Mouse (Mus musculus): ENCODE results near the gene Crybg3.
A peak's percentile ranks its signal among the peaks of the same experiment; 100 is the strongest.

Crybg3 gene

DNA sequence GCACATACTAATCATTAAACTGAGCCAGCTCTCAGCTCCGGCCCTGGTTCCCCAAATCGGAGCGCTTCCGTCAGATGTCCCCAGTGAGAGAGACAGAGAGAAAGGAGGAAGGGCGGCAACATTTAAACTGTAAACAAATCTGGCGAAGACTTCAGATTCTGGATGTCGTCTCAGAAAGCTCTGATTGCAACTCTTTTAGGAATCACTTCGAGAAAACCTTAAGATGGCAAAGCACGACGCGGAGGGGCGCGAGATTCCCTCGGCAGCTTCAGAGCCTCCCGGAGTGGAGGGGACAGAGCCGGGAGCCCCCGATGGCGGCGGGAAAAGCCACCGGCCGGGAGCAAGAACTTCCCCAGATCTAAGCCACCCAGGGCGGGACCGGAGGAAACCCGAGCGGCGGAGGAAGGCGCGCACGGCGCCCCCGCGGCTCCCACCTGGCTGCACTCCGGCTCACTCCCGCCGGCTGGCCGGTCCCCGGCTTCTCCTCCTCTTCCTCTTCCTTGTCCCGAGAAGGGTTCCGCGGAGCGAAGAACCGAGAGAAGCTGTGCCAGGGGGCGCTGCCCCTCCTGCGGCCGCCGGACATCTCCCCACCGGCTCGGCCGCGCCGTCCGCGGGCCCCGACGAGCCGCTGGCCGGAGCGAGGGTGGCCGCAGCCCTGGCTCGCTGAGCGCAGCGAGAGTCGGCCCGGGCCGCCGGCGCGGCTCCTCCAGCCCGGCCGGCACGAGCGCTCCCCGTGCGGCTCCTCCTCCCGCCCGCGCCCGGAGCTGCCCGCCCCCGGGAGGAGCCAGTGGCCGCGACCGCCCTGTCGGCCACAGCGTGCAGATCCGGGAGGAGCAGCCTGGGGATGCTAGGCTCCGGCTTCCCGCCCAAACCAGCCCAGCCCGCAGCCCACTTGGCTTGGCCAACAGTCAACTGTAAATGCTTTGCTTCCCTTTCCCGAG is at the start of gene Crybg3:
Gene Crybg3, minus strand, starts transcription at position 669 of the 941 bp plus-strand sequence.
- peak; percentile 85 for DNase-seq (ENCODE audit: low read depth)

DNA sequence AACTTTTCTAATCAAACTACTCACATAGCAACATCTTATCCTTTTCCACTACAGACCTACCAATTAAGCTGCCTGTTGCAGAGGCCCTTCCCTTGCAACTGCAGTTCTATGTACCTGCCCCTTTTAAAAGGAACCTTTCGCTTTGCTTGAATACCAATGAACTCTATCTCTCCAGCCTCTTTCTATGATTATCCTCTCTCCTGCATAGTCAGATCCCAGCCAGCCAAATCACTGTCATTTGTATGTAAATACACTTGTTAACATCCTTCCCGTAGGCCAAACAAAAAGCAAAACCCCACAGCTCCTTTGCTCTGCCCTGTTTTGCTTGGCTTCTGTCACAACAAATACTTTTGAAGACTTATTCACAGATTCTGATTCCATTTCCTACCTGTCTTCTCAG is 43.0 kb upstream of the Crybg3 start:
- no peak for DNase-seq (ENCODE audit: low read depth)

DNA sequence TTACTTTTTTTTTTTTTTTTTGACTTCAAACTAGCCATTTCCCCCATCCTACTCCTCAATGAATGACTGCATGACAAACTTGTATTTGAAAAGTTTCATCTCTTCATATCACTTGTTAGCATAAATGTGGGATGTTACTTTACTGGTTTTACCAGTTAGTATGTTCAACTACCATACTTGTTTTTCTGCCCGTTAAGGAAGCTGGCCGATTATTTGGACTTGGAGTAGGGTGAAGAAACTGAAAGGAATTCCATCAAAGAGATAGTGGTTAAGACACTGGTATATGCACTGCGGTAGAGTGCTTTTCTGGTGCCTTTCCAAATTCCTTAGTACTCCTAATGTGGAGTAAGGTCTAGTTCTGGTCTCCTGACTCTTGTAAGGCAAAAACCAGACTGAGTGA is 39.2 kb upstream of the Crybg3 start:
- peak; percentile 12 for DNase-seq (ENCODE audit: low read depth)

- DNase-seq (ENCODE audit: low read depth), result peak; percentile 95
Measured at GRCm38 (mm10) chr16:59639102-59639691, 38.4 kb upstream of the Crybg3 start, which contains the start of gene Arl6. Gene Arl6, minus strand, starts transcription at chr16:59639391.

DNA sequence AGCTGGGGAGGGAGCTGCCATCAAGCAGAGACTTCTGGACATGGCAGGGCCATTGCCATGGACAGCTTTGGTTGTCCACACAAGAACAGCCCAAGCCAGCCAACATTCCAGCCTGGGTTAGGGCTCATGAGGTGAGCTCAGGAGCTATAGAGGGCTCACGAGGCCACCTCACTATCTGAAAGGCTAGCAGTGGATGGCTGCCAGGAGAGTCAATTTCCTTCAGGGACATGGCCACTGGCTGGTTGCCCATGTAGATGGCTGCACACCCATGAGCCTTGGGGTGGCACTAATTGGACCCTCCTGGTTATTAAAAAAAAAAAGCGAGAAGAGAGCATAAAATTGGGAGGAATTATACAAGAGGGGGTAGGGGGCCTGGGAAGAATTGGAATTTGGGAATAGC is 33.8 kb upstream of the Crybg3 start:
- no peak for DNase-seq (ENCODE audit: low read depth)

DNA sequence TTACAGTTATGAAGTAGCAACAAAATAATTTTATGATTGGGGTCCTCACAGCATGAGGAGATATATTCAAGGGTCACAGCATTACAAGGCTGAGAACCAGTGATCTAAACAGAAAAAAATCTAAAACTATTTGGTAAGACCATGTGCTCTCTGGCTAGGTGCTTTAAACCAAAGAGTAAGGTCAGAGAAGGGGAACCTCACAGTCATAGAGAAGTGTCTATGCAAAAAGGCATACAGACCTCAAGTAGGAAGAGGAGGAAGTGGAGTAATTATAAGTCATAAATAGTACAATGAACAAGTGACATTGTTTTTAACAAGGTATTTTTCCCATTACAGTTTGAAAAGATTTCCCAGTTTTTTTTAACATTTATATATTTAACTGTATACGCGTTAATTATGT is 20.8 kb upstream of the Crybg3 start:
- DNase-seq (ENCODE audit: low read depth), result no peak

DNA sequence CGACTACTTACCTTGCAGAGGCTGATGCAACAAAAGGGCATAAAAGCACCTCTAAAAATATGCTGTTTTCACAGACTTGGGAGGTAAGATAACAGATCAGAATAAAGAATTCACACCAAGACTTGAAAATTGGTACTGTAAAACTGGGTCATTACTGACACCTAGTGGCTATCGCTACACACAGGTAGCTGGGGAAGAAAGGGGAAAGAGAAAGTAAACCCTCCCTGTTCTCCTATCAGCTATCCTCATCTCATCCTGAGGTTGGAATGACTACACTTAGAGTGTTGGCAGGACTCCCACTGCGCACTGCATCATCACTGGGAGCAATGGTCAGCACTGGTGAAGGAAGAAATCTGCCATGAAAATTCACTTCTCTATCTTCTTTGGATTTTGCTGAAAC is 16.4 kb upstream of the Crybg3 start:
- peak; percentile 75 for DNase-seq (ENCODE audit: low read depth)

GRCm38 (mm10) chr16:59615675-59616074 is 14.9 kb upstream of the Crybg3 start:
- DNase-seq (ENCODE audit: low read depth), result no peak

- no peak for DNase-seq (ENCODE audit: low read depth)
Measured at GRCm38 (mm10) chr16:59610750-59611149, 10.0 kb upstream of the Crybg3 start.

GRCm38 (mm10) chr16:59604078-59604781 is 3.5 kb upstream of the Crybg3 start:
- no peak for DNase-seq (ENCODE audit: low read depth)

DNA sequence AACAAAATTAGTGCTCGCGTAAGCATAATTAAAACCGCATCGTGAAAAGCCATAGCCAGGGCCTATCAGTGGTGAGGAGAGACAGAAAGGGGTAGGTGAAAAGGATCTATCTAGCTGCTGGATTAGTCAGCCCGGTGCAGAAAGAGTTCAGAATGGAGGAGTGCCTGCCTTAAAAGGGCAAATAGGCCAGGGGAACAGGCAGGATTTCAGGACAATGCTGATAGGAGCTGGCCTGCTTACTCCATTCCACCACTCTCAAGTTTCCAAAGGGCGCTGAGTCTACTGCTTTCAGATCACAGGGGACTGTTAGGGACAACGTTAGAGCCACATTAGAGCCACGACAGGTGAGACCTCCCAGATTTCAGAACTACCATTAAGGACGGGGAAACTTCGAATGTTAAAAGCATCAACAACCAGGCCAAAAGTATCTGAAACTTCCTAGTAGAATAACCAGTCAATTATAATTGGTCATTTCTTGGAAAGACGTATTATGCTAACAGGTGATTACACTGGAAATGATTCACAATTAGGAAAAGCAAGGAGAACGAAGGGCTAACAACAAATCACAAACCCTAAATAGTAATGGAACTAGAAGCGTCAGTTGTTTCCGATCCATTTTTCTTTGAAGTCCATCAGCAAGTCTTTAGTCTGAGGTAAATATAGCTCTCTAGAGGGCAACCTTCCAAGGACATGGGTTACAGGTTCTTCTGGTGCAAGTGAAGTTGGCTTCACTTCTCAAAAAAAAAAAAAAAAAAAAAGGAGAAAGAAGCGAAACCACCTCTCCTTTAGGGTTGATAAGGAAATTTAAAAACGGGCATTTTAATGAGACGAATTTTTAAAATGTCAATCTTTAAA is 1.1 kb downstream of the Crybg3 start:
- peak; percentile 29 for DNase-seq (ENCODE audit: low read depth)

DNA sequence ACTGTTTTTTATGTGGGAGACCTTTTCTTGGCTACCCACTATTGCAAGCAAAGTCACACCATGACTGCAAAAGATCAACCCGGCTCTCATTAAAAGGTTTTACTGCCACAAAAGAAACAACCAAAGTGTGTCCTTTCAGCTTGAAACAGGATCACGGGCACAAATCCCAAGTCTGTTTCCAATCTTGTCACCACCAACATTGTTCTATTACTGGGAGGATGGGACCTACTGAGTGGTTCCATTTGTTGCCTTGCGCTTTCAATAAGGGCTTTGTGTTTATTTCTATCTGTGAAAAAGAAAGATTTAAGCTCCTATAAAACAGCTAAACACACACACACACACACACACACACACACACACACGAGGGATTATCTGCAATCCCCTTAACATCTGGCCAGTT is 1.8 kb downstream of the Crybg3 start:
- no peak for DNase-seq (ENCODE audit: low read depth)

- no peak for DNase-seq (ENCODE audit: low read depth)
Measured at GRCm38 (mm10) chr16:59597256-59597655, 3.5 kb downstream of the Crybg3 start.

- DNase-seq (ENCODE audit: low read depth), result peak; percentile 32
Measured at GRCm38 (mm10) chr16:59594714-59595113, 6.1 kb downstream of the Crybg3 start.

GRCm38 (mm10) chr16:59590790-59591189 is 10.0 kb downstream of the Crybg3 start:
- no peak for DNase-seq (ENCODE audit: low read depth)

- DNase-seq (ENCODE audit: low read depth), result no peak
Measured at GRCm38 (mm10) chr16:59588351-59589025, 12.3 kb downstream of the Crybg3 start.

DNA sequence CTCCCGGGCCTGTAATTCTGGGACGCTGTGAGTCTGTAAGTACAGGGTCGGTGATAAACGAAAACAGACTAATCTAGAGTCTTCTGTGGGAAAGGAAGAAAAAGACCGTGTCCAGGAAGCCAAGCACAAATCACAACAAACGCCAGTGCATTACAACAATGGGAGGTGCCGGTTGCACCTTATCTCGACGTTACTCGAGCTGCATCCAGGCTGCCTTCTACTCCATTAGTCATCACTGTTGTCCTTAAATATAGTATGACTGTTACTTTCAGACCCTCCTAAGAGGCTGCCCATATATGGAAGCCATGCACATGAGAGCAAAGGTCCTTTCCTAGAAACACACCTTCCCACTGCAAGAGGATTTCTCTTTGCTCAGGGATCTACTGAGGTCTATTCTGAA is 13.0 kb downstream of the Crybg3 start:
- DNase-seq (ENCODE audit: low read depth), result no peak

DNA sequence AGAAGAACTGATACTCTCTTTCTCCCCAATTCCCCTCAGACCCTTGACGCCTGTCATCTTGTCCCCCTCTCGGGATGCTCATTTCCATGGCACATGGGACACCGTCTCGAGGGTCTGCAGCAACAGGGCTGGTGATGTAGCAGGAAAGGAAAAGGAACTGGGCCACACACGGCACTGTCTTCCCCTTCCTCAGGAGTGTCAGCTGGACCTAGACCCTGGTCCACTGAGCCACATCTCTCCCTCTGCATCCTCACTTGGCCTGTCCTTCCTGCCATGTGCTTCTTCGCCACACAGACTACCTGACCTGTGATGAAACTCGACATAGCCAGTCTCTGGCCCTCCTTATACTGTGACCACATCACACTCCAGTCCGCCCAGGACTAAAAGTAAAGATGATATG is 13.9 kb downstream of the Crybg3 start:
- no peak for DNase-seq (ENCODE audit: low read depth)

- no peak for DNase-seq (ENCODE audit: low read depth)
Measured at GRCm38 (mm10) chr16:59586276-59586675, 14.5 kb downstream of the Crybg3 start.

DNA sequence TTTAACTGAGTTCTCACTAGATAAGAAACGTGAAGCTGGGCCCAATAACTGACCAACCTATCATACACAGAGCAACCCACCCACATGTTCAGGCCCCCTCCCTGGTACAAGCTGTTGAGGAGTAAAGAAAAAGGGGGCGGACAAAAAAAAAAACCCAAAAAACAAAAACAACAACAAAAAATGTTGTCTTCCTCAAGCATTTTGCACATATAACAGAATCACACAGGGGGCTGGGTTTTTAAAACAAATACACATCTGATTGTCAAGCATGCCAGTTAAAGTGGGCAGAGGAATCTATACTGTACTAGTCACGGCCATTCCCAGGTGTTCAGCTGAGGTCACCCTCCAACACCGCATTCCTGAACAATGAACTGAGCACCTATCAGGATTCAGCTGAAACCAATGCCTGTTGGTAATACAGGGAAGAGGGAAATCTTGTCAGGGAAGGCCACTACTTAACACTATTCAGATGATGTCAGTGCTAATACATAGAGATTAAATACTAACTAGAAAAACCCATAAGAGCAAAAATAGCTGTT is 15.0 kb downstream of the Crybg3 start:
- no peak for DNase-seq (ENCODE audit: low read depth)

DNA sequence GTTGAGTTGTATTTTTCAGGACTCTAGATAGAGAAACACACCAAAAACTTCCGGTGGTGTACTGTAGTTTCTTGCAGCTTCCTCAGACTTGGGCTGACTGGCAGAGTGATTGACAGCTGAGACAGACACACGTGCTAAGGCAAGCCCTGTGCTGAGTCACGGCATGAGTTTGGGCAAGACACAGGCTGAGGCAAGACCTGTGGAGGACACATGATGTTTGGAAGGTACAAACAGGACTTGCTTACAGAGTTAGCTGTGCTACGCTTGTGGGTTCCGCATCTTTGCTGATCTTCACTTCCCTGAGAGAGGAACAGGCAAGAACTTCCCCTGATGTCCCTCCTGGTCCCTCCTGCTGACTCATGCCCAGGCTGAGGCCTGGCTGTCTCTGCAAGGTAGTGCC is 17.3 kb downstream of the Crybg3 start:
- DNase-seq (ENCODE audit: low read depth), result peak; percentile 3
